Mouse (Mus musculus): Measurements from ENCODE around the gene Boll.

DNA sequence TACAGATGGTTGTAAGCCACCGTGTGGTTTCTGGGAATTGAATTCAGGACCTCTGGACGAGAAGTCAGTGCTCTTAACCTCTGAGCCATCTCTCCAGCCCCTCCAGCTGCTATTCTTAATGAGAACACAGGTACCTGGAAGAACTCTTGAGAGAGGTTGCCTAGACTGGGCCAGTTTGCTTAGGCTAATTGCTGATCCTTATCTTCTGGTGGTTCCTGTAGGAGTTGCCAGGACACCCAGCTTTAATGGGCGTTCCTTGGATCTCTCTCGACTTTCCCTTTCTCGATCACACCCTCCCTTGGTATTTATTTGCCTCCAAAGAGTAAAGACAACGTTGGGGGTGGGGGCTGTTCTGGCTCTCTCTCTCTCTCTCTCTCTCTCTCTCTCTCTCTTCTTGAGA is 149.8 kb downstream of the Boll start:
- TF ChIP-seq CTCF (IDR thresholded peaks at IDR 0.05; ENCODE audit: extremely low read depth, insufficient read depth, insufficient read length, insufficient replicate concordance) (no peak), POLR2A (IDR thresholded peaks at IDR 0.05; ENCODE audit: low read depth, low read length) (no peak)
